Mouse (Mus musculus) megakaryocyte, embryonic 14.5 days (primary cell): ENCODE results near the gene Zbtb11.

Source experiments
- FLI1 ChIP-seq: IDR thresholded peaks from 2 replicates; pipeline ENCODE4 v1.6.1; 2012; ENCODE audit warnings: low read length, inconsistent platforms, mixed read lengths
- GATA1 ChIP-seq: IDR thresholded peaks from 3 replicates; pipeline ENCODE4 v1.6.1; 2012; ENCODE audit warnings: mixed read lengths, low read length, inconsistent platforms, borderline replicate concordance

DNA sequence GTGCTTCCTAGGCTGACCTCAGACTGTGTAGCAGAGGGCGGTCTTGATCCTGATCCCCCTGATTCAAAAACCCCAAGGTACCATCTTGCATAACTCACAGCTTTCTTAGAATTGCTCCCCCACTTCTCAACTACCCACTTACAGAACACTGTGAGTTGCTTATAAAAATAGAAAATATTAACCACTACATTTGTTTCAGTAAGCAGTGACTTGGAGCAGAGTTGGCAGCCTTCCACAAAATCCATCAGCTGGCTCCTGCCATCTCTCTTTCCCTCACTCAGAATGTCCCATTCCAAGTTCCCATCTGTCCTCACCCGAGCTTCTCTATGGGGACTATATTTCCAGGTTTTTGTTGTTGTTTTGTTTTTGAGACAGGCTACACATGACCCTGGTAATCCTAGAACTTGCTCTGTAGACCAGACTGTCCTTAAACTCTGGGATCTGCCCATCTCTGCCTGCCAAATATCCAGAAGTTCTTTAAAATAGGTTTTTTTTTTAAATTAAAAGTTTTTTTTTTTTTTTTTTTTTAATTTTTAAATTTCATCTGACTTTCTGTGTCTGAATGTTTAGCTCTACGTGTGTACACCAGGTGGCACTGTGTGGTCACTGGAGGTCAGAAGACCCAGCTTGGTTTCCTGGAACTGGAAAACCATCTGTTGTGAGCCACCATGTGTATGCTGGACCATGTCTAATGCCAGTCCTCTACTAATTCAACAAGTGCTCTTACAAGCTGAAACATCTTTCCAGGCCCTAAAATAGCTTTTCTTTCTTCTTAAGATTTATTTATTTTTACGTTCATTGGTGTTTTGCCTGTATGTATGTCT, 9.3 kb upstream of the Zbtb11 start:
- no peak for TF ChIP-seq GATA1
- TF ChIP-seq FLI1: no peak
